Mouse (Mus musculus): ENCODE measurements around the gene Cyth1. TPM values are rescaled to one million over a fixed set of nuclear protein-coding genes. Genes with fewer than 3 reads are reported as not detected.
A peak's percentile ranks its signal among the peaks of the same experiment; 100 is the strongest.

The Cyth1 gene
- polyA plus RNA-seq, 1 experiment from 2014 or later, result 4.7 TPM

- 62% methylated on average over 10 of the region's 10 CpGs for WGBS (ENCODE audit: insufficient replicate concordance)
- H3K4me3 ChIP-seq, result no peak overlapping the region
- no peaks in the 10 kb centered on the region for H3K36me3 ChIP-seq
- peaks cover 4% of the 10 kb centered on the region; the same call in 1 of the 2 replicates for H3K9me3 ChIP-seq (replicated peaks)
- 0 out of 2 replicates have a peak, but pooled peaks cover 7% of the 10 kb centered on the region for H3K4me1 ChIP-seq
- no peaks in the 10 kb centered on the region for H3K27me3 ChIP-seq (replicated peaks)
- H3K9ac ChIP-seq, result no peak overlapping the region
- no peak overlapping the region for H3K27ac ChIP-seq
- H3K4me2 ChIP-seq, result no peak overlapping the region
- ATAC-seq, result no peak
Measured at GRCm38 (mm10) chr11:118140771-118141565, 107.4 kb downstream of the Cyth1 start.

- H3K4me2 ChIP-seq, result no peak overlapping the region
- H3K4me1 ChIP-seq, result peaks cover 20% of the 10 kb centered on the region
- H3K27me3 ChIP-seq (replicated peaks), result no peaks in the 10 kb centered on the region
- H3K36me3 ChIP-seq, result no peaks in the 10 kb centered on the region
- peaks cover 4% of the 10 kb centered on the region; the same call in 1 of the 2 replicates for H3K9me3 ChIP-seq (replicated peaks)
- no peak overlapping the region for H3K27ac ChIP-seq
- H3K9ac ChIP-seq, result no peak overlapping the region
- H3K4me3 ChIP-seq, result no peak overlapping the region
- ATAC-seq, result no peak
- 89% methylated on average over 6 of the region's 6 CpGs for WGBS (ENCODE audit: insufficient replicate concordance)
Measured at GRCm38 (mm10) chr11:118138347-118138746, 110.0 kb downstream of the Cyth1 start.

GRCm38 (mm10) chr11:118136172-118136632 lies 112.2 kb downstream of the Cyth1 start:
- no peak overlapping the region for H3K27ac ChIP-seq
- H3K4me3 ChIP-seq, result no peak overlapping the region
- H3K9ac ChIP-seq, result no peak overlapping the region
- ATAC-seq, result no peak
- H3K4me2 ChIP-seq, result no peak overlapping the region
- no peaks in the 10 kb centered on the region for H3K27me3 ChIP-seq (replicated peaks)
- peaks cover 4% of the 10 kb centered on the region; the same call in 1 of the 2 replicates for H3K9me3 ChIP-seq (replicated peaks)
- H3K4me1 ChIP-seq, result peaks cover 29% of the 10 kb centered on the region
- H3K36me3 ChIP-seq, result no peaks in the 10 kb centered on the region
- WGBS (ENCODE audit: insufficient replicate concordance), result 40% methylated on average over 5 of the region's 5 CpGs

GRCm38 (mm10) chr11:118135271-118135670 lies 113.1 kb downstream of the Cyth1 start:
- ATAC-seq, result no peak
- Histone ChIP-seq H3K4me3 (no peak overlapping the region), H3K27me3 (replicated peaks) (no peaks in the 10 kb centered on the region), H3K36me3 (no peaks in the 10 kb centered on the region), H3K4me2 (no peak overlapping the region), H3K27ac (no peak overlapping the region), H3K9ac (no peak overlapping the region), H3K4me1 (peaks cover 29% of the 10 kb centered on the region), H3K9me3 (replicated peaks) (peaks cover 4% of the 10 kb centered on the region; the same call in 1 of the 2 replicates)
- 44% methylated on average over 6 of the region's 6 CpGs for WGBS (ENCODE audit: insufficient replicate concordance)

- Histone ChIP-seq H3K27ac (peak overlapping the region; percentile 18; the same call in 1 of the 2 replicates), H3K9ac (no peak overlapping the region), H3K27me3 (replicated peaks) (no peaks in the 10 kb centered on the region), H3K4me2 (no peak overlapping the region), H3K4me1 (peaks cover 37% of the 10 kb centered on the region), H3K9me3 (replicated peaks) (peaks cover 4% of the 10 kb centered on the region; the same call in 1 of the 2 replicates), H3K36me3 (no peaks in the 10 kb centered on the region), H3K4me3 (no peak overlapping the region)
- ATAC-seq, result no peak
- WGBS (ENCODE audit: insufficient replicate concordance), result 35% methylated on average over 4 of the region's 4 CpGs
Measured at GRCm38 (mm10) chr11:118133752-118134169, 114.6 kb downstream of the Cyth1 start.

GRCm38 (mm10) chr11:118133133-118133751 lies 115.2 kb downstream of the Cyth1 start:
- no peaks in the 10 kb centered on the region for H3K36me3 ChIP-seq
- H3K9me3 ChIP-seq (replicated peaks), result 0 out of 2 replicates have a peak, but pooled peaks cover 3% of the 10 kb centered on the region
- peaks cover 37% of the 10 kb centered on the region for H3K4me1 ChIP-seq
- 52% methylated on average over 9 of the region's 9 CpGs for WGBS (ENCODE audit: insufficient replicate concordance)
- H3K4me2 ChIP-seq, result no peak overlapping the region
- H3K4me3 ChIP-seq, result no peak overlapping the region
- no peak for ATAC-seq
- no peak overlapping the region for H3K9ac ChIP-seq
- H3K27me3 ChIP-seq (replicated peaks), result no peaks in the 10 kb centered on the region
- no peak overlapping the region for H3K27ac ChIP-seq

GRCm38 (mm10) chr11:118132136-118132535 lies 116.3 kb downstream of the Cyth1 start:
- Histone ChIP-seq H3K27me3 (replicated peaks) (no peaks in the 10 kb centered on the region), H3K27ac (no peak overlapping the region), H3K36me3 (no peaks in the 10 kb centered on the region), H3K9ac (no peak overlapping the region), H3K4me2 (no peak overlapping the region), H3K9me3 (replicated peaks) (no peaks in the 10 kb centered on the region), H3K4me1 (peaks cover 37% of the 10 kb centered on the region), H3K4me3 (no peak overlapping the region)
- no peak for ATAC-seq
- WGBS (ENCODE audit: insufficient replicate concordance), result 59% methylated on average over 8 of the region's 8 CpGs

- Histone ChIP-seq H3K4me1 (peaks cover 30% of the 10 kb centered on the region), H3K9me3 (replicated peaks) (no peaks in the 10 kb centered on the region), H3K9ac (no peak within 1 kb of the TSS), H3K4me3 (no peak within 1 kb of the TSS), H3K36me3 (no peaks in the 10 kb centered on the region), H3K27me3 (replicated peaks) (no peaks in the 10 kb centered on the region), H3K4me2 (no peak within 1 kb of the TSS), H3K27ac (no peak within 1 kb of the TSS)
- 65% methylated on average over 7 of the region's 7 CpGs for WGBS (ENCODE audit: insufficient replicate concordance)
- no peak for ATAC-seq
Measured at GRCm38 (mm10) chr11:118130534-118130933, 117.9 kb downstream of the Cyth1 start, which contains the start of gene Dnah17. TSS of gene Dnah17 (minus strand) at chr11:118130634.

GRCm38 (mm10) chr11:118129812-118130211 lies 118.6 kb downstream of the Cyth1 start:
- Histone ChIP-seq H3K9ac (no peak overlapping the region), H3K36me3 (no peaks in the 10 kb centered on the region), H3K27ac (no peak overlapping the region), H3K4me1 (peaks cover 27% of the 10 kb centered on the region), H3K9me3 (replicated peaks) (no peaks in the 10 kb centered on the region), H3K4me3 (no peak overlapping the region), H3K4me2 (no peak overlapping the region), H3K27me3 (replicated peaks) (no peaks in the 10 kb centered on the region)
- WGBS (ENCODE audit: insufficient replicate concordance), result 41% methylated on average over 2 of the region's 2 CpGs
- no peak for ATAC-seq

GRCm38 (mm10) chr11:118121592-118121991 lies 126.8 kb downstream of the Cyth1 start:
- Histone ChIP-seq H3K36me3 (no peaks in the 10 kb centered on the region), H3K27ac (no peak overlapping the region), H3K4me2 (no peak overlapping the region), H3K27me3 (replicated peaks) (no peaks in the 10 kb centered on the region), H3K9me3 (replicated peaks) (no peaks in the 10 kb centered on the region), H3K4me3 (no peak overlapping the region), H3K4me1 (no peaks in the 10 kb centered on the region), H3K9ac (no peak overlapping the region)
- ATAC-seq, result no peak
- 69% methylated on average over 11 of the region's 11 CpGs for WGBS (ENCODE audit: insufficient replicate concordance)

GRCm38 (mm10) chr11:118118777-118119176 lies 129.6 kb downstream of the Cyth1 start:
- WGBS (ENCODE audit: insufficient replicate concordance), result 53% methylated on average over 8 of the region's 8 CpGs

GRCm38 (mm10) chr11:118114581-118115110 lies 133.7 kb downstream of the Cyth1 start:
- ATAC-seq, result no peak
- Histone ChIP-seq H3K4me2 (no peak overlapping the region), H3K36me3 (no peaks in the 10 kb centered on the region), H3K9me3 (replicated peaks) (no peaks in the 10 kb centered on the region), H3K4me3 (no peak overlapping the region), H3K27ac (no peak overlapping the region), H3K4me1 (peaks cover 19% of the 10 kb centered on the region), H3K9ac (no peak overlapping the region), H3K27me3 (replicated peaks) (0 out of 2 replicates have a peak, but pooled peaks cover 5% of the 10 kb centered on the region)
- 17% methylated on average over 8 of the region's 8 CpGs for WGBS (ENCODE audit: insufficient replicate concordance)

More at GRCm38 (mm10) chr11:118118777-118119176, 129.6 kb downstream of the Cyth1 start:
- Histone ChIP-seq H3K36me3 (no peaks in the 10 kb centered on the region), H3K4me3 (no peak overlapping the region), H3K4me2 (no peak overlapping the region), H3K9me3 (replicated peaks) (no peaks in the 10 kb centered on the region), H3K4me1 (peaks cover 13% of the 10 kb centered on the region), H3K27ac (no peak overlapping the region), H3K27me3 (replicated peaks) (0 out of 2 replicates have a peak, but pooled peaks cover 5% of the 10 kb centered on the region), H3K9ac (no peak overlapping the region)
- no peak for ATAC-seq

All from liver, embryonic 12.5 days (tissue).